Mouse (Mus musculus): ENCODE results near the gene Phldb1. TPM values are rescaled to one million over a fixed set of nuclear protein-coding genes. Genes with fewer than 3 reads are reported as not detected.

Phldb1 gene
- total and polyA plus RNA-seq, 3 experiments, result 13.8 to 23.0 TPM; not detected in 1

DNA sequence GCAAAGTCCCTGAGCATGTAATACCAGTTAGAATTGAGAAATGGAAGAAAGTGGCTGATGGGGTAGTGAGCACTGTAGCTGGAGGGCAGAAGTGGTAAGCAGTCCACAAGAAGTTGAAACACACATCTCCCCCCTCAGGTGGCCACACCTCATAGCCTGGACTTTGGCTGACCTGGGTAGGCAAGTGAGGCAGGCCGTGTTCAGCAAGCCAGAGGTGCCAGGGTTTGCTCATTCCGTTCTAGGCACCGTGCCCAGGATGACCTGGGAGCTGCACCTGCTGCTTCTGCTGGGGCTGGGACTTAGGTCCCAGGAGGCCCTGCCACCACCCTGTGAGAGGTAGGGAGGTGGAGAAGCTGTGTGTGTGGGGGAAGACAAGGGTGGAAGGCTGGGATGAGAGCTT lies 62.0 kb downstream of the Phldb1 start, which contains the start of gene Treh:
TSS of gene Treh (plus strand) at position 229 of the 400 bp plus-strand sequence.
- TF ChIP-seq SIN3A (IDR thresholded peaks at IDR 0.05; ENCODE audit: low read length) (no peak), E2F4 (IDR thresholded peaks at IDR 0.05; ENCODE audit: borderline replicate concordance, low read depth, low read length) (no peak), HCFC1 (IDR thresholded peaks at IDR 0.05; ENCODE audit: low read depth, low read length) (no peak), RAD21 (IDR thresholded peaks at IDR 0.05; ENCODE audit: low read depth, low read length) (no peak), POLR2AphosphoS2 (IDR thresholded peaks at IDR 0.05; ENCODE audit: low read length) (no peak), ELF1 (IDR thresholded peaks at IDR 0.05; ENCODE audit: low read depth, low read length) (no peak), NELFE (IDR thresholded peaks at IDR 0.05; ENCODE audit: low read depth, low read length) (no peak), USF1 (IDR thresholded peaks at IDR 0.05; ENCODE audit: low read depth, low read length) (no peak), CHD2 (IDR thresholded peaks at IDR 0.05; ENCODE audit: low read length) (no peak), NRF1 (IDR thresholded peaks at IDR 0.05; ENCODE audit: insufficient read depth, low read depth, low read length, poor library complexity, severe bottlenecking) (no peak), TCF12 (IDR thresholded peaks at IDR 0.05; ENCODE audit: low read depth, low read length) (no peak), TBP (IDR thresholded peaks at IDR 0.05; ENCODE audit: low read depth, low read length) (no peak), ZMIZ1 (IDR thresholded peaks at IDR 0.05; ENCODE audit: low read depth, low read length) (no peak), BHLHE40 (IDR thresholded peaks at IDR 0.05; ENCODE audit: borderline replicate concordance, low read depth, low read length) (no peak)
- Histone ChIP-seq H3K36me3 (ENCODE audit: control insufficient read depth in 1 of 2, insufficient read depth in 2 of 2, low read length in 2 of 2) (no peaks in the 10 kb centered on the region), H3K27me3 (ENCODE audit: control insufficient read depth in 1 of 2, insufficient read depth in 2 of 2, low read length in 2 of 2) (peaks cover 3% of the 10 kb centered on the region in 2 experiments; a peak in 3 of 4 replicates), H3K27ac (ENCODE audit: control insufficient read depth, low read depth, low read length) (no peak within 1 kb of the TSS), H3K4me1 (ENCODE audit: control insufficient read depth in 1 of 2, insufficient read depth in 2 of 2, low read length in 2 of 2) (no peaks in the 10 kb centered on the region), H3K9me3 (replicated peaks; ENCODE audit: insufficient read depth, low read length) (no peaks in the 10 kb centered on the region), H3K4me3 (ENCODE audit: control insufficient read depth in 1 of 2, insufficient read depth in 1 of 2, low read depth in 2 of 2, low read length in 2 of 2) (peak within 1 kb of the TSS; percentile 19 to 53; a peak in 3 of 4 replicates), H3K79me2 (ENCODE audit: control insufficient read depth, insufficient read depth, low read length, poor library complexity) (no peaks in the 10 kb centered on the region), H3K9ac (ENCODE audit: control insufficient read depth, low read depth, low read length, poor library complexity, severe bottlenecking) (no peak within 1 kb of the TSS)
- no peak for DNase-seq (ENCODE audit: low read depth, low spot score)

- H3K9me3 ChIP-seq (replicated peaks; ENCODE audit: insufficient read depth, low read length), result no peaks in the 10 kb centered on the region
- DNase-seq (ENCODE audit: low read depth, low spot score), result peak; percentile 24
- H3K4me1 ChIP-seq (ENCODE audit: control insufficient read depth in 1 of 2, insufficient read depth in 2 of 2, low read length in 2 of 2), result no peaks in the 10 kb centered on the region
- no peak overlapping the region for H3K27ac ChIP-seq (ENCODE audit: control insufficient read depth, low read depth, low read length)
- H3K79me2 ChIP-seq (ENCODE audit: control insufficient read depth, insufficient read depth, low read length, poor library complexity), result no peaks in the 10 kb centered on the region
- no peak overlapping the region for H3K4me3 ChIP-seq (ENCODE audit: control insufficient read depth in 1 of 2, insufficient read depth in 1 of 2, low read depth in 2 of 2, low read length in 2 of 2)
- peaks cover 3% of the 10 kb centered on the region in 2 experiments; a peak in 2 of 4 replicates for H3K27me3 ChIP-seq (ENCODE audit: control insufficient read depth in 1 of 2, insufficient read depth in 2 of 2, low read length in 2 of 2)
- TF ChIP-seq E2F4 (IDR thresholded peaks at IDR 0.05; ENCODE audit: borderline replicate concordance, low read depth, low read length), result no peak
- TF ChIP-seq ELF1 (IDR thresholded peaks at IDR 0.05; ENCODE audit: low read depth, low read length), result no peak
- TF ChIP-seq ZC3H11A (IDR thresholded peaks at IDR 0.05; ENCODE audit: low read depth, low read length), result no peak
- TF ChIP-seq MAFK (IDR thresholded peaks at IDR 0.05; ENCODE audit: borderline replicate concordance, low read depth, low read length), result no peak
- no peak for TF ChIP-seq NELFE (IDR thresholded peaks at IDR 0.05; ENCODE audit: low read depth, low read length)
- TF ChIP-seq KAT2A (conservative IDR thresholded peaks at IDR 0.05; ENCODE audit: low read depth, low read length), result no peak
- TF ChIP-seq CTCF (IDR thresholded peaks at IDR 0.05 in 2 of 3, conservative IDR thresholded peaks at IDR 0.05 in 1 of 3; ENCODE audit: control insufficient read depth in 1 of 3, insufficient read depth in 1 of 3, low read depth in 2 of 3, low read length in 3 of 3, poor library complexity in 1 of 3, severe bottlenecking in 1 of 3), result no peak
- no peak for TF ChIP-seq ETS1 (IDR thresholded peaks at IDR 0.05; ENCODE audit: low read depth, low read length)
- no peak for TF ChIP-seq TBP (IDR thresholded peaks at IDR 0.05; ENCODE audit: low read depth, low read length)
- no peak for TF ChIP-seq CHD1 (IDR thresholded peaks at IDR 0.05; ENCODE audit: low read depth, low read length)
- TF ChIP-seq BHLHE40 (IDR thresholded peaks at IDR 0.05; ENCODE audit: borderline replicate concordance, low read depth, low read length), result no peak
- no peak for TF ChIP-seq MAZ (IDR thresholded peaks at IDR 0.05; ENCODE audit: low read depth, low read length)
- no peak for TF ChIP-seq MYC (IDR thresholded peaks at IDR 0.05; ENCODE audit: low read depth, low read length)
- no peak for TF ChIP-seq MYB (IDR thresholded peaks at IDR 0.05; ENCODE audit: low read depth, low read length)
- no peak for TF ChIP-seq POLR2A (IDR thresholded peaks at IDR 0.05; ENCODE audit: control insufficient read depth in 1 of 2, insufficient read depth in 1 of 2, low read depth in 1 of 2, low read length in 2 of 2, poor library complexity in 1 of 2)
- no peak for TF ChIP-seq EP300 (IDR thresholded peaks at IDR 0.05; ENCODE audit: low read depth in 1 of 2, low read length in 2 of 2)
- no peak for TF ChIP-seq CHD2 (IDR thresholded peaks at IDR 0.05; ENCODE audit: low read length)
- no peak for TF ChIP-seq POLR2AphosphoS5 (IDR thresholded peaks at IDR 0.05; ENCODE audit: borderline replicate concordance, low read depth, low read length)
- TF ChIP-seq RAD21 (IDR thresholded peaks at IDR 0.05; ENCODE audit: low read depth, low read length), result no peak
- TF ChIP-seq MEF2A (IDR thresholded peaks at IDR 0.05; ENCODE audit: extremely low read depth, insufficient replicate concordance, low read depth, low read length, poor library complexity, severe bottlenecking), result no peak
- no peak overlapping the region for H3K9ac ChIP-seq (ENCODE audit: control insufficient read depth, low read depth, low read length, poor library complexity, severe bottlenecking)
- no peaks in the 10 kb centered on the region for H3K36me3 ChIP-seq (ENCODE audit: control insufficient read depth in 1 of 2, insufficient read depth in 2 of 2, low read length in 2 of 2)
Measured at GRCm38 (mm10) chr9:44672291-44672865, 62.6 kb downstream of the Phldb1 start.
